Mouse (Mus musculus): ENCODE data around the gene Acacb.

The Acacb gene

DNA sequence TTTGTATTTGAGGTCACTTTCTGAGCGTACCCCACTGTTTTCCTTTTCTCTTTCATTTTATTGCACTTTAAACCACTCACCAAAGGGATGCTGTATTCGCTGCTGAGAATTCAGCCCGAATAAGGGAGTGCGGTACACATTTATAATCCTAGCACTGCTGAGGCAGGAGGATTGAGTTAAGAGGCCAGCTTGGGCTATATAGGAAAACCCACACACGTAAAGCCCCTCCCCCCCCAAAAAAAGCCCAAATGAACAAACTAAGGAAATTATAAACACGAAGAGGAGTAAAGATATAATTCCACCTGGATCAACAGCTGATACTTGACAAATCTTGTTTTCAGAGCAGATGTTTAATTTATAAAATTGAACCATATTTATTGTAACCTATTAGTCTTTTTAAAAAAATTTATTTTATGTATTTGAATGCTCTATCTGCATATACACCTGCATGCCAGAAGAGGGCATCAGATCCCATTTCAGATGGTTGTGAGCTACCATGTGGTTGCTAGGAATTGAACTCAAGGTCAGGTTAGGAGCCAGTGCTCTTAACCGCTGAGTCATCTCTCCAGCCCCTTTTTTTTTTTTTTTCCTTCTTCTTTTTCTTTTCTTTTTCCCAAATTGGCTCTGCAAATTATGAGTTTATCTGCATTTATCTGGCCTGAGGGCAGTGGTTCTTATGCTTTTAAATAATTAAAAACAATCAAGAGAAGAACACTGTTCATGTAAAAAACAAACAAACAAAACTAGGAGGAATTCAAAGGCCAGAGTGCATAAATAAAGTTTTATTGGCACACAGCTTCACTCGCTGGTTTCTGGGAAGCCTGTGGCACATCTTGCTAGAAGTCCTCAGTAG lies 30.4 kb downstream of the Acacb start:
- DNase-seq = no peak

DNA sequence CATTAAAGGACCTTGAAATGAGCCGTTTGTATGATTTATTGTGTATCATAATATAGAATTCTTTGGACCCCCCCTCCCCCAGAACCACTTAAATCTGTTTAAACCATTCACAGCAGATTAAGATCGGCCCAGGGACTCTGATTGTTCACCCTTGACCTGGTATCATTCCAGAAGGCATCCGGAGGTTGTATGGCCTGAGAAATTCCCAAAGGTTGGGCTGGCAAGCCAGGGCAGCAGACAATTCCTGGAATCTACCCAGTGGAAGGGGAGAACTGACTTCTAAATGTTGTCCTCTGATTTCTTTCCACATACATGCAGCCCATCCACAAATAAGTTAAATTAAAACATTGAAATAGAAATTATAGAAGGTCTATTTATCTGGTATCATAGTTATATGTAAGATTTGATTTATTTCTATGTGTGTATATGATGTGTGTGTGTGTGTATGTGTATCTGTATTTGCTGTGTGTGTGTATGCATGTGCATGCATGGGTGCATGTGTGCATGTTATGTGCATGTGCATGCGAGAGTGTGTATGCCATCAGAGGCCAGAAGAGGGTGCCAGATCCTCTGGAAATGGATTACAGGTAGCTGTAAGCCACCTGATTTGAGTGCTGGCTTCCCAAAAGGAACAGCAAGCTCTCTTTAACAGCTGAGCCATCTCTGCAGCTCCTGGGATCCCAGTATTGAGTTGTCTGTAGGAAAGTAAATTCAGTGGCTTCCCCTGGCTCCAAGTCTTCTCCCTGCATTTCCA lies 31.8 kb downstream of the Acacb start:
- no peak for DNase-seq

- DNase-seq = peak; percentile 99
Measured at GRCm38 (mm10) chr5:114179541-114179940, 33.2 kb downstream of the Acacb start.

DNA sequence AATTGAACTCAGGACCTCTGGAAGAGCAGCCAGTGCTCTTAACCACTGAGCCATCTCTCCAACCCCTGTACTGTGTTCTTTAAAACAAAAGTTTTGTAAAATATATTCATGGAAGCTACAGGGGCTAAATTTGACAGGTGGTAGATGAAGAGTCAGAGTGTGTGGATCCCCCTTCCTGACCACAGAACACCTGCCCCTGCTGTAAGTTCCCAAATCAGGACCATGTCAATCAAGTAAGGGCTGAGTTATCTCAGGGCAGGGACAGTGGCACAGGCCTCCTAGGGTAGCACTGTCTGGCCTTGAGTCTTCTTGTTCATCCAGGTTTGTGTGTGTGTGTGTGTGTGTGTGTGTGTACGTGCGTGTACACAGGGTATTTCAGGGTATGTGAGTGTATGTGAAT lies 37.2 kb downstream of the Acacb start:
- DNase-seq = no peak

DNA sequence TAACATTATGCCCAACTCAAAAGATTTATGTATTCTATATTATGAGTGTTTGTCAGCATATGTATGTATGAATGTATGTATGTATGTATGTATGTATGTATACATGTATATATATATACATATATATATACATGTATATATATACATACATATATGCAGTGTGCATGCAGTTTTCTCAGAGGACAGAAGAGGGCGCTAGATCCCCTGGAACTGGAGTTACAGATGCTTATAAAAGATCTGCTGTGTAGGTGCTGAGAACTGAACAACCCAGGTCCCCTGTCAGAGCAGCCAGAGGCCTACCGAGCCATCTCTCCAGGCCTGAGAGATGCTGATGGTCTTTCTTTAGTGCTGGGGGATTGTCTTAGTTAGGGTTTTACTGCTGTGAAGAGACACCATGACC lies 40.8 kb downstream of the Acacb start:
- no peak for DNase-seq

- DNase-seq = no peak
Measured at GRCm38 (mm10) chr5:114188900-114189464, 42.6 kb downstream of the Acacb start.

DNA sequence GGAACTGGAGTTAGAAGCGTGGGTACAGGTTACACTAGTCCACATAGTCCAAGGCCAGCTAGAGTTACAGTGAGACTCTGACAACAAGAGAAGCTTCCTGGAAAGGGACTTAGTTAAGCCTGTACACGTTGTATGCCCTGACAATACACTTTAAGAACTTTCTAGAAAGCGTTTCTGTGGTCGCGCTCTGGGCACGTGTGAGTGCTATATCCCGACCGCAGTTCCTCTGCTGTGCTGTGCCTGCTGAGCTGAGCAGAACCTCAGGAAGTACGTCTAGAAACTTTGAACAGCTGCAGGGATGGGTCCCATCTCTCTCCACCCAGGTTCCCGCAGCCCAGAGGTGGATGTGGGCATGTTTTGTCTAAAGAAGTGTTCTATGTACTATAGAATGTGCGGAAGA lies 47.8 kb downstream of the Acacb start:
- no peak for DNase-seq

DNA sequence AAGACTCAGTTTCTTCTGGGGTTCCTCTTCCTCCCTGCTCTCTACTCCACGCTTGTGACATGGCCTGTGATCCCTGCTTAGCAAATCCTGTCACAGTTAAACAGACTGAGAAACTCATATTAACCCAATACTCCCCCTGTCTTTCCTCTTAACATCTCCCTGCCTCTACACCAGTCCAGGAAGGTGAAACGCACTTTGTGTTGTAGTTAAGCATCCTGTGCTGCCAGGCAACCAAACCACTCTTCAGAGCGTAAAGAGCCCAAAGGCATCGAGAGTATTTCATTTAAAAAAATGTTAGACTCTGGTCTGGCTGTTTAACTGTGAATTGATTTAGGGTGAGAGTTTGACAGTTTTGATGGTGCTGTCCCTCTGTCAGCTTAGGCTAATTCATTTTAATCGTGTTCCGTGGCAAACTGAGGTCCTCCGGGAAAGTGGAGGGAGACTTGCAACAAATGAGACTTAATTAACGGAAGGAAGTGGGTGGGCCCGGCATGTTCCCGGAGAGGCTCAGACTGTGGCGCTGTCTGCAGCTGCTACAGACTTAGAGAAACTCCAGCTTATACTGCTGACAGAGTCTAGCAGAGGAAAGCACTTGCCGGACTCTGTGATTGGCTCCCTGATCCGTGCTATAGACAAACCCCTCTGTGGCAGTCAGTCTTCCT lies 52.9 kb downstream of the Acacb start:
- peak; percentile 97 for DNase-seq

- no peak for DNase-seq
Measured at GRCm38 (mm10) chr5:114206158-114206557, 59.8 kb downstream of the Acacb start.

GRCm38 (mm10) chr5:114213183-114213582 lies 66.8 kb downstream of the Acacb start:
- no peak for DNase-seq

DNA sequence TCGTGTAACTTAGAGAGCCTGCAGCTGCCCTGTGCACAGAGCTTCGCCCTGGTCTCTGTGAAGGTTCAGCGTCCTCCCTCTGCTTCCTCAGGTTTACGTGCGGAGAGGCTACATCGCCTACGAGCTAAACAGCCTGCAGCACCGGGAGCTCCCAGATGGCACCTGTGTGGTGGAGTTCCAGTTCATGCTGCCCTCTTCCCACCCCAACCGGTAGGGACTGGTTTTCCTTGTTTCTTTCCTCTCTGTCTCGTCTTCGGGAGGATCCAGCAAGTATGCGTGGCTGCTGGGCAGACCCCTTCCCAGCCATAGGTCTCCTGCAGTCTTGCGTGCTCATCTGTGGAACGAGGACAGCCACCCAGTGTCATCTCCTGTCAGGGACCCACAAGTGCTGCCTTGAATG lies 72.4 kb downstream of the Acacb start:
- DNase-seq = no peak

DNA sequence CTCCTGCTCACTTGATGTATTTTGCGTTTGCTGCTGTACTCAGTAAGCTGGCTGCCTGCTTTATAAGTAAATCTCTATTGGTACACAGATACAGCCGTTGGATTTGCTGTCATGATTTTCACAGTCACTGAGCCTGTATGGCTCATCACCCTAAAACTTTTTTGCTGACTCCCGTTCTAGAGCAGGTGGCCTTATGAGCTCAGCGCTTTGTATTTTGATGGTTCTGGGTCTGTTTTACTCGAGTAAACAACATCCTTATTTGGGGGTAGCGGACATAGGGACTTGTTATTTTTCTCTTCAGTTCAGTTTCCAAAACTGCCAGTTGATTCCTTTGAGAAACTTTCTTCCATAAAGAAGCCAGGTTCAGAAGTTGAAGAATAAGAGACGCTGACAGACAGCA lies 79.7 kb downstream of the Acacb start:
- DNase-seq = no peak

DNA sequence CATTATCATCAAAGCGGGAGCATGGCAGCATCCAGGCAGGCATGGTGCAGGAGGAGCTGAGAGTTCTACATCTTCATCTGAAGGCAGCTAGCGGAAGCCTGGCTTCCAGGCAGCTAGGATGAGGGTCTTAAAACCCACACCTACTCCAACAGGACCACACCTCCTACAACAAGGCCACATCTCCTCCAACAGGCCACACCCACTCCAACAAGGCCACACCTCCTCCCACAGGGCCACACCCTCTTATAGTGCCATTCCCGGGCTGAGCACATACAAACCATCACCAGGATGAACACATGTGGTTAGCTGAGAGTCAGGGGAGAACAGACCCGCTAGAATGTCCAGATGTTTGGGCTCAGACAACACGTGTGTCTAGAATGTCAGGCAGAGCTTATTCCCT lies 82.6 kb downstream of the Acacb start:
- no peak for DNase-seq

- DNase-seq = no peak
Measured at GRCm38 (mm10) chr5:114238924-114239323, 92.6 kb downstream of the Acacb start.

DNA sequence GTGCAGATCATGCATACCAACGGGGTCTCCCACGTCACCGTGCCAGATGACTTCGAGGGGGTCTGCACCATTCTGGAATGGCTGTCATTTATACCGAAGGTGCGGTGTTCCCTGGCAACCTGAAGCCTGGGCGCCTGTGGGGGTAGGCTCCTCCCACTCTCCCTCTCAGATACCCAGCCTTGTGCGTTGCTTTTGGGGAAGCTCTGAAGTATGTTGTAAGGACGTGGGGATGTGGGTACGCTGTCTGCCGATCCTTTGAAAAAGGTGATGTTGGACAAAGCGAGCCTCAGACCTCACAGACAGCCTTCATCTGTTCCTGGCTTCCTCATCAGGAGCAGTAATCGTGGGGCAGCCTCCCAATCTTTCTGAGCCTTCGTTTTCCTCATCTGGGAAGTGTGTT lies 93.4 kb downstream of the Acacb start:
- no peak for DNase-seq

GRCm38 (mm10) chr5:114246465-114246864 lies 100.1 kb downstream of the Acacb start:
- DNase-seq = no peak

DNA sequence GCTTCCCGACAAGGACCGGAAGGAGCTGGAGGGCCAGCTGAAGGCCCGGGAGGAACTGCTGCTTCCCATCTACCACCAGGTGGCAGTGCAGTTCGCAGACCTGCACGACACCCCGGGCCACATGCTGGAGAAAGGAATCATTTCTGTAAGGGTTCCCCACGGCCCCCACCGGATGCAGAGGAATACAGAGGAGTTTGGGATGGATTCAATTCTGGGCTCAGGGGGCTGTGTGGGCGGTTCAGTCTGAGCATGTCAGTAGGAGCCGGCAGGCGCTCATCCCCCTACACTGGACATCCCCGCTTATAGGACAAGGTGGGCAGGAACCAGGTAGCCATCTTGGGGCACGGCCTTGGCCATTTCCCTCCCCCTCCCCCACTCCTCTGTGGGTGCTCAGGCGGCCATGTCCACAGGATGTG lies 101.8 kb downstream of the Acacb start:
- DNase-seq = peak; percentile 94

DNA sequence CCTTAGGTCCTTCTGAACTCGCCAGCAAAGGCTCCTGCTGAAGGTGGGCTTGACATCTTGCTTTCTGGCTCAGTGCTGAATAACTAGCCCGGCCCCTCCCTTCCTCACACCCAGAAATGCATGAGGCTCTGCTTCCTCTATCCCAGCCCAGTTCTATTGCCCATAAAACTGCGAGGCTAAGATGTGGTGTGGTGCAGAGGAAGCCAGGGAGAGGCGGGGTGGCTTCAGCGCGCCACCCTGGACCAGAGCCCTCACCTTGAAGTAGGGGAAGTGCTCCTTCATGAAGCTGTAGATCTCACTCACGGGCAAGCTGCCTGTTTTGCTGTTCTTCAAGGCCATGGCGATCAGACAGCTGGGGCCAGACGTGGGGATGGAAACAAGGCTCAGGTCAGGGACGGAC lies 113.2 kb downstream of the Acacb start:
- no peak for DNase-seq

DNA sequence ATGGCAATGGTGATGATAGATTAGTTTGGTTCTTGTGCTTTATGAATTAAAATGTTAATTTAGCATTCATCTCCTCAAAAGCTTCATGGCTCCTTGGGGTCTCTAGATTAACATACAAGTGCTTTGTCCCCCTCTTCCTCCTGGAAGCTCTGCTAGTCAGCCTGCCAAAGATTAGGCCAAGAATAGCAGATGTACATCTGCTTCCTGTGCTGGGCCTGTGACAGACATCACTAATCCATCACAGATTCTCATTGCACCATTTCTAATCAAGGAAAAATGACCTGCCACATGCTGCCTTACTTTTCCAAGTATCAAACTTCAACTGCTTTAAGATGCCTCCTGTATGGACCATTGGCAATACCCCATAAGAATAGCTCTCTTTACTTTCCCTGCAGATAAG lies 115.2 kb downstream of the Acacb start:
- DNase-seq = no peak

DNA sequence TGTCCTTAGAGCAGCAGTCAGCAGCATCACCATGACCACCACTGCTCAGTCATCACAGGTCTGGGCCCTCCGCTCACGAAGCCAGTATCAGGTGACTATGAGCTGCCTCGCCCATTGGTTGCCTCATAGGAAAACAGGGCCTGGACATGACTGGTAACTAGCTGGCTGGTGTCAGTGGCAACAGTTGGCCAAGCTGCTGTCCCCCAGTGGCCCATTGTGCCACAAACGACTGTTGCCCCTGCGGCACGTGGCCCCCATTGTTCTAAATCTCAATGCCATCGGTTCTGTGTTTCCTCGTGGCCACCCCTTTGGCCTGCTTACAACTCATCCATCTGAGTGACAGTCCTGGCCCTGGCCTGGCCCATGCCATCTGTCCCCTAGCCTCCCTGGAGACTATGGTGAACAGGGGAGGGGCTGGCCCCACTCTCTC lies 117.7 kb downstream of the Acacb start:
- no peak for DNase-seq

GRCm38 (mm10) chr5:114264791-114265190 lies 118.5 kb downstream of the Acacb start:
- DNase-seq = no peak

- no peak for DNase-seq
Measured at GRCm38 (mm10) chr5:114268646-114269045, 122.3 kb downstream of the Acacb start.

GRCm38 (mm10) chr5:114269499-114269898 lies 123.2 kb downstream of the Acacb start:
- DNase-seq = no peak
